Mouse (Mus musculus): ENCODE results near the gene Bmp8a.
"Not testable (repeated sequence)": the region's sequence is repeated elsewhere in the genome, so short reads cannot be mapped to it uniquely, and the experiment has no call there.

Gene Bmp8a

DNA sequence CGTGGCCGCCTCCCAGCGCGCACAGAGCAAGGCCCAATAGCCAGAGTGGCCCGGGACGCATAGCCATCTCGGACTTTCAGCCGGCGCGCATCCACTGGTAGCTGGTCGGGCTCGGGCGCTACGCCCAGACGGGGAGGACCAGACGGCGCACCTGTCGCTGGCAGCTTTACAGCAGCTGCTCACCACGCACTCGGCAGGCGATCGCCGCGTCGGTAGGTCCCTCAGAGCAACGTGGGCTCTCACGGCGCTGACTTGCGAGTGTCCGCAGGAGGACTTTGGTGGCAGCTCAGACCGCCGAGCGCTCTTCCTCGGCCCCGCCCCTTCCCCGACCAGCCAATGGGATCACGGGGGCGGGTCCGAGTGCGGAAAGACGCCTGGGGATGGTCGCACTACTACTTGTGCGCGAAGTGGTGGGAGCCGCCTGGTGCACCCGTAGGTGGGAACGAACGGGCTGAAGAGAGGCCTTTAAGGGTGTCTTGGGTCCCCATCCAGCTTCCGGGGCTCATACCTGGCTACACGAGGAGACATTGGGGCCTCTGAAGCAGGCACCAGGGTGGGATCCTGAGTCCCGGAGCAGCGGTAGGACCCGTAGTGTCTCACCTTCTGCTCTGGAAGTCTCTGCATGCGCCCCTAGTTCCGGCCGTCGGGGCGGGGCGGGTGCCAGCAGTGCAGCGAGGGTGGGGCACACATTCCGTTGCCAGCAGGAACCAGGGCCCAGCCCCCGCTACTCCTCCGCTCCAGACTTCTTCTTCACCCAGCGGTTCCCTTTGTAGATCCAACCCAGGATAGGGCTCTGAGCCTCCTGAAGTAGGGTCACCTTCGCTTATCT is at the start of gene Bmp8a:
TSS of gene Bmp8a (minus strand) at position 611 of the 829 bp plus-strand sequence.
- DNase-seq (ENCODE audit: low spot score in 2 of 2) = peak; percentile 25 to 63

DNA sequence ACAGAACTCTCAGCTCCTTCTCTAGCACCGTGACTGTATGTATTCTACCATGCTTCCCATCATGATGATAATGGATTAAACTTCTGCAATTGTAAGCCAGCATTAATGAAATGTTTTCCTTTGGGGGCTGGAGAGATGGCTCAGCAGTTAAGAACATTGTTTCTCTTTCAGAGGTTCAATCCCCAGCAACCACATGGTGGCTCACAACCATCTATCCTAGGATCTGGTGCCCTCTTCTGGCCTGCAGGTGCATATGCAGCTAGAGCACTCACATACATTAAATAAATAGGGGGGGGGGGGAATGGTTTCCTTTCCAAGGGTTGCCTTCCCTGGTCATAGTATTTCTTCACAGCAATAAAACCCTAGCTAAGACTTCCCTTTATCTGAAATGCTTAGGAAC is 49.1 kb upstream of the Bmp8a start:
- DNase-seq (ENCODE audit: low spot score in 2 of 2) = no peak

DNA sequence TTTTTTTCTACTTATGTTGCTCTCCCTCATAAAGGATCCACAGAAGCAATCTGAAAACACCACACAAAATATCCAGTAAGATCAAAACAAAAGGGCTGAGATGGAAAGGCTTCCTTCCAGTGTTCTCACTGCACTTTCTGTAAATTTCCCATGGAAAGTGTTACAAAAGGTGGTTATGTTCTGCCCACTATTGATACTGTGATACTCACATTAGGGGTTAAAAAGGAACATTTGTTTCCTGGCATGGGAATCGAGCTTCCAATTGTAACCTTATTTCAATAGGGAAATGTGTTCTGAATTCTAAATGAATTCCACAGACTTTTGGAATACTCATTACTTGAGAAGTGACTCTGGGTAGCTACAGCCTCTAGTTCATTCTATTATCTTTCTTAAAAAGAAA is 42.0 kb upstream of the Bmp8a start:
- no peak for DNase-seq (ENCODE audit: low spot score in 2 of 2)

DNA sequence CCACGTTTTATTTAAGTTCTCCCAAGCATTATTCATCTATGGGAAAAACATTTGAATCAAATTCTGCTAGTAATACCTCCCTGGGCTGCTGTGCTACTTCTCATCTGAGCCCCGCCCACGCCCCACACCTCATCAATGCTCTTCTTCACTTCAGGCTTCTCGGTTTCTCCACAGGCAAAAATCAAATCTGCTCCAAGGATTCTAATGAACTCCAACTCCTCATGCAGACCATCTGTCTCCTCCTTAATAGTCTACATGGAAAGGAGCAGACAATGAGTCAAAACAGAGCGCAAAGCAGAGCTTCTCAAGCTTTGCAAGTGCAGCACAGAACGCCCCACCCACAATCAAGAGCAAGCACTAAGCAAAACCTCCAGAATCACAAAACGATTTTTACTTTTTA is 40.1 kb upstream of the Bmp8a start:
- no peak for DNase-seq (ENCODE audit: low spot score in 2 of 2)

DNA sequence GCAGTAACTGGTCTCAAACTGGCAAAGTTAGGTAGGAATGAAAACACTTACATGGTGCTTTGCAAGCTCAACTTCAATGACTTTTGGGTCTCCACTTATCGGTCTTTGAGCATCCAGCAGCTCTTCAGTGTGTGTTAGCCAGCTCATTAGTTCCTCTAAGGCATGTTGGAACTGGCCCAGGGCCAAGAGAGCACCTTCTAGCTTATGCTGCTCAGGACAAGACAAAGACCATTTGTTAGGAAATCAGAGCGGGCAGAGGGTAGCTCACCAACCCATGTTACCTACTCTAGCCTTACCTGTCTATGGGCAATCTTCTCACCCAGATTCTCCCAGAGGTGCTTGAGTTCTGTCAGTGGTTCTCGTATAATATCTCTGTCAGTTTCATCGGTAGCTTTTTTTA is 39.0 kb upstream of the Bmp8a start:
- DNase-seq (ENCODE audit: low spot score in 2 of 2) = no peak

DNA sequence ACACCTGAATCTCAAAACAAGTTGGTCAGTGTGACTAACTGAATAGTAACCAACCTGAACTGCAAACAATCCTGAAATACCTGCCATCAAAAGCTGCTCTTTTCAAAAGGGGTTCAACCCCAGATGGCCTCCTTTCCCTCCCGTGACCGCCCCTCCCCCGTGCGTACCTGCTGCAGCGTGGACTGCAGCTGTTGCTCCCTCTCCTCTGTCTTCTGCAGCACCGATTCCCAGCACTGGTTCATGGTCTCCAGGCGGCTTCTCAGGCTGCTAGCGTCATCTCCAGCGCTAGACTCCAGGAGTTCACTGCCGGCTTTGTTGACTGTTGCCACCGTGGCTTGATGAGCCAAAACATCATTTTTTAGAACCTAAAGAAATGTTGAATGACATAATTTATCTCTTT is 38.5 kb upstream of the Bmp8a start:
- DNase-seq (ENCODE audit: low spot score in 2 of 2) = no peak

DNA sequence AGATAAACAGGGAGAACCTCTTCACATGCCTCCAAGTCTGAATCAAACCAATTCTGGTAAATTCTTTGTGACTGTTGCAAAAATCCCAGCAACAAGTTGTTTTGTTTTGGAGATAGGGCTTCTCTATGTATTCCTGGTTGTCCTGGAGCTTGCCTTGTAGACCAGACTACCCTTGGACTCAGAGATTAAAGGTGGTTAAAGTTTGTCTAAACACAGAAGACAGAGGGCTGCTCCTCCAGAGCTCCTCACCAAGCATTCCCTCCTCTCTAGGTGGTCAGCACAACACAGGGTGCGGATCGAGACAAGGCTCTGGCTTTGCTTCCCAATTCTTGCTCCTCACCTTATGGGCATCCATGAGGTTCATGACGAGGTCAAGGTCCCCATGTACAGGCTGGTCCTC is 33.0 kb upstream of the Bmp8a start:
- no peak for DNase-seq (ENCODE audit: low spot score in 2 of 2)

DNA sequence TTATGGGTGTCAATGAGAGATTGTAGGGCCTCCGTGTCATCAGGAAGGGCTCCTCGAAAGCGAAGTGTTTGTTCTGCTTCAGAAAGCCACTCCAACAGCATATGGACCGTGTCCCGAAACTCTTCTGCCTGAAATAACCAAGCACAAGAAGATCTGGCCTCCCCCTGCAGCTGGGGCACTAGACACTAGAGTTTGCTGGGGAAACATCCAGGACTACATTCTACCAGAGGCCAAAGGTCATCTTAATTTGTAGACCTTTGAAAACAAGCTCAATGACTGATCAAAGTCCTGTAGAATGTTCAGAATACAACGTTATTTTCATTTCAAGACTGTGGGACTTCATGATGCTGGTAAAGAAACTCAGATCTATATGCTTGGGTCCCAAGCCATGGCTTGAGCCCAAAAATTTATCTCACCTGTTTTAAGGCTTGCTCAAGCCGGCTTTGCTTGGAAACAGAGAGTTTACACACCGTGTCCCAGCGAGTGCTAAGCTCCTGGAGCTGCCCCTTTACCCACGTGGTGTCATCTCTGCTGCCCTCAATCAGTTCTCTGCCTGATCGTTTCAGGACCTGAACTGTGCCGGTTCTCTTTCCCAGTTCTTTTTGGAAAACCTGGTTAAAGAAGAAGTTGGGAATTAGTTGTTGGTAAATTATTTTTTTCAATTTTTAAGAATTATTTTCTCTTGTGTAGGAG is 31.4 kb upstream of the Bmp8a start:
- DNase-seq (ENCODE audit: low spot score in 2 of 2) = no peak

DNA sequence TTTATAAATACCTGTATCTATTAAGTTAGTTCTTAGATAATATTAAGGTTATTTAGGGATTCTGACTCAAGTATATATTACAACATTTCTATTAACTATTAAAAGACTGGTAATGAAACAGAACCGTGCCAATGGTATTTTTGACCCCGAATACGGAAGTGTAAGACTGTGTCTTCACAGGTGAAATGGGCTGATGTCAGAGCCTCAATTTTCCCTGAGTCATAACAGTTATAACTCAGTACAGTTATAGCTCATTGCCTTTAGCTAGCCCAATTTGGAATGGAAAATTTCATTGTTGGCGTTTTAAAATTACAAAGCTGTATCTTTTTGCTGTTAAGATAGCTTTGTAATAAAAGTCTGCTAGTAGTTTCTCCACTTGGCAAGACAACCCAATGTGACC is 20.5 kb upstream of the Bmp8a start:
- DNase-seq (ENCODE audit: low spot score in 2 of 2) = no peak

DNA sequence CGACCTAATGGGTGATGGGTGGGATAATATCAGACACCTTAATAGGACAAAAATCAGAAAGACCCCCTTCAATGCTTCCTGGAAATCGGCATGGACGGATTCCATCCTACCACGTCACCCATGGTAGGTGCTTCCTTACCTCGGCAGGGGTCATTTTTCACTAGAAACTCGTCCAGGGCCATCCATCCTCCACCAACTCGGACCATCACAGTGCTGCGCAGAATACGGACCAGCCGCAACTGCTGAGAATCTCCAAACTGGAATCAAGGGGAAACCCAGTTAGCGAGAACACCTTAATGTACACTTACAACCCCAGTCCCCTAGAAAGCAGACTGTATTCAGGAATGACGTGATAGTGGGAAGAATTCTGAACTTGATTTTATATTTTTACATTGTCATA is 17.7 kb upstream of the Bmp8a start:
- DNase-seq (ENCODE audit: low spot score in 2 of 2) = no peak

DNA sequence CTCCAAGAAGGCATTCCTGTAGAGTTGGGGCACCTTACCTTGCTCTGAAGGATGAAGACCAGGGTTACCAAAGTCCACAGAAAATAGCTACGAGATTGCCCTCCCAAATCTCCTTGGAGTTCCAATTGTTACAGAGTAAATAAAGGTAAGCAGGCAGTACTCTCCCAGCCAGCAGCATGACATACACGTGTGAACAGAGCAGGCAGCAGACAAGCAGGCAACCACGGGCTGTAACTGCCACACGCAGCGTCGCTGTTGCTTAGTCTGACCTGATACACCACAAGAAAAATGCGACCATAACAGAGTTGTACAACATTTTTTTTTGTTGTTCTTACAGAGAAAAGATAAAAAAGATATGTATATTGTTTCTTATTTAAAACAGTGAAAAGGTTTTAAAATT is 15.6 kb upstream of the Bmp8a start:
- DNase-seq (ENCODE audit: low spot score in 2 of 2) = no peak

DNA sequence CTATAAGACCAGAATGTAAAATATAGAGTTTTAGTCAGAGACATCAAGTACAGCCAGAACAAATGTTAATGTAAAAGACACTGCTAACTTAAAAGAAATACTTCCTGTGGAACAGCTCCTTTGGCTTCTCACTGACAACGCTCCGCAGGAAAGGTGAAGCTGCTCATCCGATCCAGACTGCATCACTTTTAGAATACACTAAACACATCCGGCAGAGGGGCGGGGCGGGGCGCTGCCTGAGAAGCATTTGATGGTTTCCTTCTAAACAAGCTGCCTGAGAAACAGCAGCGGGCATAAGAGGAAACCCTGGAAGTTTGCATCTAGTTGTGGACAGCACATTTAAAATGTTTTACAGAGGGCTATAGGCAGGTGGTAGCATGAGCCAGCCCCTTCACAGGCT is 12.9 kb upstream of the Bmp8a start:
- no peak for DNase-seq (ENCODE audit: low spot score in 2 of 2)

DNA sequence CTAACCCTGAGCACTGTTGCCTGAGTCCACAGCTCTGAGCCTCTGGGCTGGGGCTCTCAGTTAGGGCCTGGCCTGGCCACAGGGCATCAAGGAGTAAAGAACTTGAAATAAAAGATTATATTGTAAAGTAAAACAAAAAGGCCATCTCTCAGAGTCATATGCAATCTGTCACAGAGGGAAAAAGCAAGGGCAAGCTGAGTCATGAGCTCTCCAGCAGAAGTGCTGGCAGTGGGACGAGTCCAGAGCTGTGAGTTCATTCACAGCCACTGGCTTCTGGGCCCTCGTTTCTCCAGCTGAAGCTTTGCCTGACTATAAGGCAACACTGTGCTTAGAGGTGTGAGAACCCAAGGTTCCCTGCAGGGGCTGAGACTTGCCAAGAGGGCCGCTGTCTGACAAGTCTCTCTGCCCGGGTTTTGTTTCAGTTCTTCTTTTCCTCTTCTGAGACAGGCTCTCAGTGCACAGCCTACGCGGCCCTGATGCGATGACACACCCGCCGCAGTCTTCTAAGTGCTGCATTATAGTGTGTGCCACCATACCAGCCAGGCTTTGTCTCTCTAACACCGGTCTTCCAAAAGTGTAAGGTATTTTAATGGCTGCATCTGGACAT is 10.3 kb upstream of the Bmp8a start:
- DNase-seq (ENCODE audit: low spot score in 2 of 2) = no peak

DNA sequence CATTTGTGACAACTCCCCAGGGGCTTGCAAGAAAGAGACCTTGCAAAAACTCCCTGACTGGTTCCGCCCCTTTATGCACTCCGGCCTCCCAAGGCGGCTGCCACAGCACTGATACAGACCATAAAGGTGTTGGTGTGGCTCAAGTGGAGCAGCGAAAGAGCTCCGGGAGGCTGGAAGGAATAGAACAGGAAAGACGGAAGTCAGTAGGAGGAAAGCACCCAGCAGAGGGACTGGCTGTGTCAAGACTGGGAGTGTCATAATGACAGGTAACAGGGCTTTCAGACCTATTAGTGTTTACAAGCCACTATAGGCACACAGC is 378 bp upstream of the Bmp8a start:
- DNase-seq (ENCODE audit: low spot score in 2 of 2) = no peak

DNA sequence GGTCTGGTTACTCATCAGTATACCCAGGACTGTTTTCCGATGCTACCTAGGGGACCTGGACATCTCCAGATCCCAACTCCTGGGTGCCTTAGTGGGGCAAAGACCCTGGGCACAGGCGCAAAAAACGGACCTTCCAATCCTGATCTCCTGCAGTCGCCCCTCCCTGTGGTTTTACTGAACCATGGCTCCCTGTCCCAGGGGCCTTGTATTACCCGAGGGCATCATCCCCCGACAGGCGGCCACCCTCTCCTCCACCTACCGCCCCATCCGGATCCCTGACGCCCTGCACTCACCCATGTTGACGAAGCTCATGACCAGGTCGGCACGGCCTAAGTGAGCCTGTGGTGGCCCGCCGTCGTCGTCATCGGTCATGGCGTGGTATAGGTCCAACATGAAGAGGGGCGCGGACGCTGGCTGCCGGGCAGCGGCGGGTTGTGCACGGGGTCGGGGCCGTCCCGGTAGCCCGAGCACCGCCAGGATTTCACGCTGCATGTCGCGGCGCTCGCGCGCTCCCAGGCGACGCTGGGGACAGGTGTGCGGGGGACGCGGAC is 886 bp downstream of the Bmp8a start:
- no peak for DNase-seq (ENCODE audit: low spot score in 2 of 2)

DNA sequence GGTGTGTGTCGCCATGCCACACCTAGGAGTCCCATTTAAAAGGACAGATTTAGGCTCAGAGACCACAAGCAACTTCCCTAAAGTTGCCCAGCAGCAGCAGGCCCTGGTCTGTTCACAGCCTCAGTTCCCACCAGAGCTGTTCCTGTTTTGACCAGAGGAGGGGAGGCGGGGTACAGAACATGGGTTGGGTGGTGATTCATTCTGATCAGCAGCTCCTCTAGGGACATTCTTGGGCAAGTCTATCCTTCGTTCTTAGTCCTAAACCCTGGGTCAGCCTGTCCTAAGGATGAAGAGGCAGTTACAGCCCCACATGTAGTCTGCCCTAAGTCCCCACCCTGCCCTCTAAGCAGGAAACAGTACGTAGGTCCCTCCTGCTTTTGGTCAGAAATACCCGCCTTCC is 2.8 kb downstream of the Bmp8a start:
- DNase-seq (ENCODE audit: low spot score in 2 of 2) = no peak

DNA sequence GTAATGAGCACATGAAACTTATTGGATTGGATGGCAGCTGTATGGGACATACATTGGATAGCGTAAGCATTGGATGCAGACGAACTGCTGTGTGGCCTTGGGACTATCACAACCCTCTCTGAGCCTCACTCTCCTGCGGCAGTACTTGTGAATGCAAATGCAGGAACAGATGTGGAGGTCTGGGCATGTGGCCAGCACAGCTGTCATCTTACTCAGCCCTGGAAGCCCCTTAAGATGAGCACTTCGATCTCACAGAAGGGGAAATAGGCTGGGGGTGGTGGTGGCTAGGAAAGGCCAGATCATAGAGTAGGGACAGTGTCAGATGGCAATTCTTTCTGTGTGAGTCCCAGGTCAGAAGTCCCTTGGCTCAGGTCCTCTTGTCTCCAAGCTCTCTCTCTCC is 5.4 kb downstream of the Bmp8a start:
- DNase-seq (ENCODE audit: low spot score in 2 of 2) = no peak

DNA sequence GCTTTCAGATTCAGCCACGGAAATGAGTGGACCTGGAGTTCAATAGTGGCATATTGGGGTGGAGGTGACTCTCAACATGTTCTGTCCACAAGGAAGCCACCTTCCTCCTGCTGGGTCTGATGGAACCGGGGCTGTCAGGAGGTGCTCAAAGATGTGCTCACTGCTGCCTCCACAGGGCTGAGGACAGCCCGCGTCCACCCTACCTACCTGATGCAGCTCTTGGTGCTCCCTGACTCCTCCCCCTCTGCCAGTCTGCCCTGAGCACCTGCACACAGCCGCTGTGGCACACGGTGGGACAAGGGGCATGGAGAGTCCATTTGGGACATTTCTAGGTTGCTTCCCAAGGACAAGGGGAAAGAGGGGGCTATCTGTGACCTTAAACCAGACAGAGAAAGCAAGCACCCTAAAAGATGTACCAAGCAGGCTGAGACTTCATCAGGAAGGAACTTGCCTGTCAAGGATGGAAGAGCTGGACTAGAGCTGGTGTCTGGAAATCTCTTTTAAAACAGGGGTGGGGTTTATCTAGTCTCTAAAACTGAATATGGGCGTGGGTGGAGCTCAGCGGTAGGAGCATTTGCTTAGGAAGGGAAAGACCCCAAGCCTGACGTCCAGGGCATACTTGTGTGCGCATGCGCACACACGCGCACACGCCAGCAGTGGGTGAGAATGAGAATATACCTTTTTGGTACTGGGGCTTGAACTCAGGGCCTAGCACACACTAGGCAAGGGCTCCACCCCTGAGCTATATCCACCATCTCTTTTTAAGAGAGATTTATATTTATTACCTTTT is 7.1 kb downstream of the Bmp8a start:
- no peak for DNase-seq (ENCODE audit: low spot score in 2 of 2)

DNA sequence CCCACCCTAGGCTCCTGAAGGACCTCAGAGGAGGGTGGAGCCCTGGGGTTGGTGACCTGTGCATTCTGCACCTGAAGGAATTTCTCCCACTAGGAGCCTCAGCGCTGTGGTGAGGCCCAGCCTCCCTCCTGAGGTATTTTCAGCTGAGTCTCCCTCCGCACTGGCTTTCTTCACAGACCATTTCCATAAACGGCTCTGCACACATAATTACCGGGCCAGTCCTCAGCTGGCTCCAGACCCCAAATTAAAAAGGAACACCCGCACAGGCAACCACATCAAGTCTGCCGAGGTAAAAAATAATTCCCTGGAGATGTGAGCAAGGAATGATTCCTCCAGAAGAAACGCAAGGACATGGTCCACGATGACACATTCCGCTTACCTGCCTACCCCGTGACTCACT is 7.8 kb downstream of the Bmp8a start:
- not testable (repeated sequence) for DNase-seq (ENCODE audit: low spot score in 2 of 2)

DNA sequence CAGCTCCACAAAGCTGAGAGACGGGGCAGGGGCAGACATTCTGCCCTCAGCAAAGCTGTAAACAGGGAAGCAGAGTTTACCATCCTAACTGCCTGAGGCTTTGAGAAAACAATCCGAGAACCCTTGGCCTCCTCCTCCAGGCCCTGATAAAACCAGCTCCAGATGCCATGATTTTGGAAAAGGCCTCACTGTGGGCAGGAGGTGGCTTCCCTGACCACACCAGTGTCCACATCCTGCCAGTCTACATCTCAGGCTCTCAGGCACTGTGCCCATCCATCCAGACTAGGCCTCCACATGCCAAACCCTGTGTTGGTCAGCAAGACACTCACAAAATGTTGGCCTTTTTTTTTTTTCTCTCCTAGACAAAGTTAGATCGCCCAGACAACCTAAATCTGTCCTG is 8.9 kb downstream of the Bmp8a start:
- no peak for DNase-seq (ENCODE audit: low spot score in 2 of 2)

DNA sequence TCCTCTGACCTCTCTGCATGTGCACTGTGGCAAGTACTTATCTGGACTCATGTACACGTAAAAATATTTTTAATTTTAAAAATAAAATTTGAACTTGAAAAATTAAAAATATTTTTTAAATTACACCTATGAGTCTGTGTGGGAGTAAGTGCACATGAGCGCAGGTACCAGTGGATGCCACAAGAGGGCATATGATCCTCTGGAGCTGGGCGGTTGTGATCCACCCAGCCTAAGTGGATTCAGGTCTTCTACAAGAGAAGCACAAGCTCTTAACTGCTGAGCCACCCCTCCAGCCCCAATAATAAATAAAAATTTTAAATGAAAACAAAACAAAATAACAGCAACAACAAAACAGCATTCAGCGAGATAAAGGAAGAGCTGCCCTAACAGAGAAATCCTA is 9.9 kb downstream of the Bmp8a start:
- DNase-seq (ENCODE audit: low spot score in 2 of 2) = no peak

DNA sequence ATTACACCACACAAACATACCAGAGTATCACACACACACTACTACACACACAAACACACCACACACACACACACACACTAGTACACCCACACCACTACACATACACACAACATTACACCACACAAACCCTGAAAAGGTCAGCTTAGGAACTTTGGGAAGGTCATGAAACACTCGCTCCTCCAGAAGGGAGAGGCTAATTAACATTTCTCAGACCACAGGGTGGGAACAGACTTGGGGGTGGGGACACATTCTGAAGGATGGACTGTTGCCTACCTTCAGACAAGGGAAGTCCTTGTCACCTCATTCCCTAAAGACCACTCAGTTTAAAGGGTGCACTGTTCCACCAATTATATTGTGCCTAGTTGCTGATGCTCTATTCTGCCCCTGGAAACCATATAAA is 11.1 kb downstream of the Bmp8a start:
- DNase-seq (ENCODE audit: low spot score in 2 of 2) = not testable (repeated sequence)

Data from urinary bladder, adult 18-20 months (tissue).